Mouse (Mus musculus) CD8-positive naive resting alpha-beta T cell, adult 2 months (primary cell): ENCODE measurements around the gene Slc50a1.

Experiments
- DNase-seq, 2 experiments: peaks; one replicate each; pipeline ENCODE4 v3.0.0; 2022; ENCODE audit warnings: low read depth in 2 of 2, low spot score in 2 of 2

Gene Slc50a1

GRCm38 (mm10) chr3:89270051-89270755 lies at the start of gene Slc50a1:
Gene Slc50a1 (minus strand): TSS chr3:89270570.
- DNase-seq, result peak; percentile 46 to 57

GRCm38 (mm10) chr3:89319591-89320350 lies 49.4 kb upstream of the Slc50a1 start:
- no peak for DNase-seq

GRCm38 (mm10) chr3:89318971-89319590 lies 48.7 kb upstream of the Slc50a1 start:
- DNase-seq, result no peak

GRCm38 (mm10) chr3:89318316-89318715 lies 47.9 kb upstream of the Slc50a1 start:
- DNase-seq, result no peak

- no peak for DNase-seq
Observed at GRCm38 (mm10) chr3:89317246-89317645, 46.9 kb upstream of the Slc50a1 start.

GRCm38 (mm10) chr3:89316833-89317232 lies 46.5 kb upstream of the Slc50a1 start:
- peak in 1 of 2 experiments; percentile 62 for DNase-seq

GRCm38 (mm10) chr3:89315930-89316831 lies 45.8 kb upstream of the Slc50a1 start:
- DNase-seq, result no peak

- peak; percentile 55 to 66 for DNase-seq
Observed at GRCm38 (mm10) chr3:89315195-89315929, 45.0 kb upstream of the Slc50a1 start.

GRCm38 (mm10) chr3:89314791-89315190 lies 44.4 kb upstream of the Slc50a1 start:
- DNase-seq, result no peak

GRCm38 (mm10) chr3:89314340-89314739 lies 44.0 kb upstream of the Slc50a1 start:
- no peak for DNase-seq

- DNase-seq, result peak in 1 of 2 experiments; percentile 68
Observed at GRCm38 (mm10) chr3:89308089-89308488, 37.7 kb upstream of the Slc50a1 start.

GRCm38 (mm10) chr3:89305551-89306325 lies 35.4 kb upstream of the Slc50a1 start:
- no peak for DNase-seq

GRCm38 (mm10) chr3:89305105-89305504 lies 34.7 kb upstream of the Slc50a1 start:
- no peak for DNase-seq

GRCm38 (mm10) chr3:89304440-89304839 lies 34.1 kb upstream of the Slc50a1 start:
- no peak for DNase-seq

GRCm38 (mm10) chr3:89300514-89300913 lies 30.1 kb upstream of the Slc50a1 start:
- DNase-seq, result no peak

- DNase-seq, result no peak
Observed at GRCm38 (mm10) chr3:89300071-89300470, 29.7 kb upstream of the Slc50a1 start.

- DNase-seq, result no peak
Observed at GRCm38 (mm10) chr3:89299499-89299898, 29.1 kb upstream of the Slc50a1 start.

- no peak for DNase-seq
Observed at GRCm38 (mm10) chr3:89298908-89299307, 28.5 kb upstream of the Slc50a1 start.

- no peak for DNase-seq
Observed at GRCm38 (mm10) chr3:89296761-89297396, 26.5 kb upstream of the Slc50a1 start.
